Mouse (Mus musculus): ENCODE results near the gene Wfs1. TPM values are rescaled to one million over a fixed set of nuclear protein-coding genes. Genes with fewer than 3 reads are reported as not detected.

The Wfs1 gene
- polyA plus RNA-seq, 1 experiment from 2014 or later: 6.3 TPM

DNA sequence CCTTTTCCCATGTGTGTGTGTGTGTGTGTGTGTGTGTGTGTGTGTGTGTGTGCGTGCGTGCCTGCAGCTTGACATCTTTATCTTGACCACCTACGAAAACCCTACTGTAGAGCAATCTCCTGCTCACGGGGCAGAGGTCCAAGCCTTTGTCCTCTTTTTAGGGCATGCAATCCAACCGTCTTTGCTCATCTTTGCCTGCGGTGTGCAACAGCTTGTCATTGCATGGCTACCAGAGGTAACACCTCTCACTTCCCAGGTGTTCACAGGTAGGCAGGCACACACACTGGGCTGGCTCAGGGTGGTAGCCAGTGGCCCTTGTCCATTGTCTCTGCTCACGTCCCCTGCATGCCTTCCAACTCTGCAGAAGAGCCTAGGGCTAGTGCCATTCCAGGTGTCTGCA, 71.0 kb downstream of the Wfs1 start:
- ATAC-seq (ENCODE audit: insufficient number of reproducible peaks, low FRiP score, low TSS enrichment, low read depth): no peak
- Histone ChIP-seq H3K4me1 (ENCODE audit: control insufficient read depth, insufficient read depth, low read length) (0 out of 2 replicates have a peak, but pooled peaks cover under 1% of the 10 kb centered on the region), H3K27me3 (ENCODE audit: control insufficient read depth, insufficient read depth, low read length) (no peaks in the 10 kb centered on the region), H3K4me2 (ENCODE audit: low read depth, severe bottlenecking) (no peak overlapping the region), H3K4me3 (ENCODE audit: low read depth, low read length) (no peak overlapping the region), H3K27ac (replicated peaks; ENCODE audit: low read depth, low read length) (no peak overlapping the region), H3K36me3 (ENCODE audit: control insufficient read depth, insufficient read depth, low read length) (no peaks in the 10 kb centered on the region), H3K9ac (ENCODE audit: low read length) (no peak overlapping the region), H3K9me3 (ENCODE audit: control insufficient read depth, low read length) (no peaks in the 10 kb centered on the region)
- no peak for DNase-seq (ENCODE audit: low spot score)
- 78% methylated on average over 7 of the region's 7 CpGs for WGBS

DNA sequence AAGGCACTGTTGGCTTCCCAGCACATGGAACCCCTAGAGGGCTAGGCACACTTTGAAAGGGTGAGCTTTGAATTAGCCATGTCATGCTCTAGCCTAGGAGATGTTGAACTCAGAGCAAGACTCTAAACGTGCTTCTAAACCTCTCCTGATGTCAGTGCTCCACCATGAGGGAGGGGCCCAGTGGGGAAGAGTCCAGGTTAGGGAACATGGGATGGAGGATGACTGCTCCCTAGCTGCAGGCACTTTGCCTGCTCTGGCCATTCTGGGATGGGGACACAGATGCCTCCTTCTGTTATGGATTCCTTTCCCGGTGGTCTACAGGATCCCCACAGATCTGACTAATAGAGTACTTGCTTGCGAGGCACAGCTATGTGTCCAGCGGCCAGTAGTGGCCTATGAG, 71.8 kb downstream of the Wfs1 start:
- Histone ChIP-seq H3K36me3 (ENCODE audit: control insufficient read depth, insufficient read depth, low read length) (no peaks in the 10 kb centered on the region), H3K4me3 (ENCODE audit: low read depth, low read length) (no peak overlapping the region), H3K9me3 (ENCODE audit: control insufficient read depth, low read length) (no peaks in the 10 kb centered on the region), H3K9ac (ENCODE audit: low read length) (no peak overlapping the region), H3K27ac (replicated peaks; ENCODE audit: low read depth, low read length) (no peak overlapping the region), H3K4me1 (ENCODE audit: control insufficient read depth, insufficient read depth, low read length) (0 out of 2 replicates have a peak, but pooled peaks cover 2% of the 10 kb centered on the region), H3K4me2 (ENCODE audit: low read depth, severe bottlenecking) (no peak overlapping the region), H3K27me3 (ENCODE audit: control insufficient read depth, insufficient read depth, low read length) (no peaks in the 10 kb centered on the region)
- ATAC-seq (ENCODE audit: insufficient number of reproducible peaks, low FRiP score, low TSS enrichment, low read depth): no peak
- no peak for DNase-seq (ENCODE audit: low spot score)
- 74% methylated on average over 4 of the region's 4 CpGs for WGBS

DNA sequence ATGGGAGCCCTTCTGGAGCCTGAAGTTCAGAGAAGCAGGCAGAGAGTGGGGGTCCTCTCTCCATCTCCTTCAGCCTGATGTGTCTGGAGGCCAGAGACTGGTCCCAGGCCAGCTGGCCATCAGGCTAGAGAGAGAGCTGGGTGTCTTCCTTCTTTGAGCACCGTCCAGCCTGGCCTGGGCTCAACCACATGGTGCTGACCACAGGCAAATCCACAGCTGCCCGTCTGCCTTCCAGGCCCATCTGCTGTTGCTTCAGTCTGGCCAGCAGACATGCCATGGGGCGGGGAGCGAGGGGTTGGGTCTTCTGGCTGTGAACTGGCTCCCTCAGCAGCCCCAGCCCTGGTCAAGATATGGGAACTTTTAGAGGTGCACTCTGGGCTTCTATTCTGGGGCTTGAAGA, 72.4 kb downstream of the Wfs1 start:
- Histone ChIP-seq H3K27ac (replicated peaks; ENCODE audit: low read depth, low read length) (no peak overlapping the region), H3K4me3 (ENCODE audit: low read depth, low read length) (no peak overlapping the region), H3K4me1 (ENCODE audit: control insufficient read depth, insufficient read depth, low read length) (0 out of 2 replicates have a peak, but pooled peaks cover 2% of the 10 kb centered on the region), H3K36me3 (ENCODE audit: control insufficient read depth, insufficient read depth, low read length) (no peaks in the 10 kb centered on the region), H3K27me3 (ENCODE audit: control insufficient read depth, insufficient read depth, low read length) (no peaks in the 10 kb centered on the region), H3K4me2 (ENCODE audit: low read depth, severe bottlenecking) (no peak overlapping the region), H3K9me3 (ENCODE audit: control insufficient read depth, low read length) (no peaks in the 10 kb centered on the region), H3K9ac (ENCODE audit: low read length) (no peak overlapping the region)
- ATAC-seq (ENCODE audit: insufficient number of reproducible peaks, low FRiP score, low TSS enrichment, low read depth) (no peak), DNase-seq (ENCODE audit: low spot score) (no peak)
- WGBS: 83% methylated on average over 4 of the region's 4 CpGs

Other genes starting within 250 kb of the Wfs1 start
- 24.4 and 31.5 TPM in 2 replicates for gene Bloc1s4, start 240.6 kb downstream of the Wfs1 start, polyA plus RNA-seq (2014; fragmentation: Nextera tagmentation; extraction: Ambion mirVana)
- 692 and 694 TPM in 2 replicates for gene Mrfap1, start 192.4 kb downstream of the Wfs1 start, polyA plus RNA-seq (2014; fragmentation: Nextera tagmentation; extraction: Ambion mirVana)
- 6.1 TPM in 2 replicates for gene Man2b2, start 158.6 kb downstream of the Wfs1 start, polyA plus RNA-seq (2014; fragmentation: Nextera tagmentation; extraction: Ambion mirVana)
- 0.11 and 0.24 TPM in 2 replicates for gene Ppp2r2c, start 120.7 kb downstream of the Wfs1 start, polyA plus RNA-seq (2014; fragmentation: Nextera tagmentation; extraction: Ambion mirVana)
- gene Gm1043, start 96.2 kb upstream of the Wfs1 start, polyA plus RNA-seq (2014; fragmentation: Nextera tagmentation; extraction: Ambion mirVana): not detected in 2 replicates

All from limb, embryonic 11.5 days (tissue).